Mouse (Mus musculus) heart, postnatal 10 days (tissue): ENCODE data around the gene Ubap1. TPM values are rescaled to one million over a fixed set of nuclear protein-coding genes. Genes with fewer than 3 reads are reported as not detected.

Source experiments
- DNase-seq, 2 experiments: peaks; one replicate each; pipeline ENCODE4 v3.0.0; 2021
- intact Hi-C: fragments of 180-260 bp; cut with DNase I; formaldehyde crosslinking; loops from one replicate; pipeline ENCODE4 v1.15.1; 2025
- total RNA-seq, 2 experiments: library from RNA; stranded (reverse); gene quantifications; 2 replicates each; pipeline ENCODE4 v1.2.3; 2021

Gene Ubap1
- total RNA-seq, 2 experiments from 2014 or later: 38.9 to 43.5 TPM

GRCm38 (mm10) chr4:41352758-41353157 is 4.0 kb downstream of the Ubap1 start:
- intact Hi-C loops: no loop called here
- no peak for DNase-seq

DNA sequence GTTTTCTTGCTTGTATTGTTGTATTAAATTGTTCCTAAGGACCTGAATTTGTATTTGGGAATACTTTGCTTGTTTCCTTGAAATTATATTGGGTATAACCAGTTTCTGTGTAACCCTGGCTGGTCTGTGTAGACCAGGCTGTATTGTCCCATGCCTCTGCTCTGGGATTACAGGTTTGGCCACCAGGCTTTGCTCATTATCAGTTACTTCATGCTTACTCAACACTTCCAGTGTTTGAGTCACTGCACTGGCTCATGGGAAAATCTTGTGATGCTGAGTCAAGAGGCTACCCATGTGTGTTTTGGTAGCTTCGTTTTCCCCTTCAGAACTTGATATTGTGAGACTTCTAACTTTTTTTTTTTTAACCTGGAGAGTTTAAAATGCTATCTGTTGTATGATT is 4.5 kb downstream of the Ubap1 start:
- no peak for DNase-seq
- intact Hi-C loops: no loop called here

DNA sequence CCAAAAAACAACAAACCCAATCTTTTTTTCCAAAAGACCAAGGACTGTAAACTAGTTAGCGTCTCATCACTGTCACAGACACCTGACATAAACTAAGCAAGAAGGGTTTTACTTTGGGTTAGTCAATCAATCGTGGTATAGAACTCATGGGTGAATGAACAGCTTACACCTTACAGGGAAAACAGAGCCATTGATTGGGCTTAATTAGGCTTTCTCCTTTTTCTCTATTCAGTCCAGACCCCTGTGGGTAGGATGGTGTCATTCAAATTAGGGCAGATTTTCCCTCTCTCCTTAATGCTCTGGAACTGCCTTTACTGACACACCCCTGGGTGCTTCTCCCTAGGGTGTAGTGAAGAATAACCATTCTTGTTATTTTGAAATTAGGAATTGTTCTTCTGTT is 8.4 kb downstream of the Ubap1 start:
- intact Hi-C loops: no loop called here
- no peak for DNase-seq

GRCm38 (mm10) chr4:41358669-41359068 is 9.9 kb downstream of the Ubap1 start:
- intact Hi-C loops: no loop called here
- DNase-seq: no peak

GRCm38 (mm10) chr4:41359358-41359757 is 10.6 kb downstream of the Ubap1 start:
- intact Hi-C loops: no loop called here

DNA sequence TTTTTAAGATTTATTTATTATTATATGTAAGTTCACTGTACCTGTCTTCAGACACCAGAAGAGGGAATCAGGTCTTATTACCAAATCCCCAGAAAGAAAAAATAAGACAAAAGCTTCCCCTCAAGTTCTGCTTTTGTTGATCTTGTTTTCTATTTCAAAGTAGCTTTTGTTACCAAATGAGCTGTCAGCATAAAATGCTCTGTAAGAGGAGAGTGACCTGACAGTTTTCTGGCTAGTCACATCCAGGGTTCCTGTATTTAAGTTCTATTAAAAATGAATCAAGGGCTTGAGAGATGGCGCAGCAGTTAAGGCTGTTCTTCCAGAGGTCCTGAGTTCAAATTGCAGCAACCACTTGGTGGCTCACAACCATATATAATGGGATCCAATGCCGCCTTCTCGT is 12.3 kb downstream of the Ubap1 start:
- intact Hi-C loops: no loop called here
- DNase-seq: no peak

More at GRCm38 (mm10) chr4:41359358-41359757, 10.6 kb downstream of the Ubap1 start:
- no peak for DNase-seq

DNA sequence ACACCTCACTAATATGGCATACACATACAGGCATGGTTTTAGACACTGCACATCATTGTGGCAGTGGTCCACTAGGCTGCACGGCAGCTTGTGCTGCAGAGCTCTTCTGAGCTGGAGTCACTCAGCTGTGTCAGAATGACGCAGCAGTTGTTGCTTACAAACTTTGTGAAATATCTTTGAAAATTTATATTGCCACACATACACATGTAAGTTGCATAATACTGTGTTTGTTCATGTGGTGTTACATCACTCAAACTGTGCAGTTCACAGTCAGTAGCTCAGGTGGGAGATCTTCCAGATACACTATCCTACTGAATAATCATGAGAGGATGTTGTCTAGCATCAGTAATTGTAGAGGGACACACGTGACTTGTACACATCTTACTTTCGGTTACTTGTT is 19.4 kb downstream of the Ubap1 start:
- intact Hi-C loops: no loop called here
- DNase-seq: no peak

- intact Hi-C loops: no loop called here
- no peak for DNase-seq
Observed at GRCm38 (mm10) chr4:41369702-41370437, 21.1 kb downstream of the Ubap1 start.

- no peak for DNase-seq
Observed at GRCm38 (mm10) chr4:41377567-41377966, 28.8 kb downstream of the Ubap1 start.

DNA sequence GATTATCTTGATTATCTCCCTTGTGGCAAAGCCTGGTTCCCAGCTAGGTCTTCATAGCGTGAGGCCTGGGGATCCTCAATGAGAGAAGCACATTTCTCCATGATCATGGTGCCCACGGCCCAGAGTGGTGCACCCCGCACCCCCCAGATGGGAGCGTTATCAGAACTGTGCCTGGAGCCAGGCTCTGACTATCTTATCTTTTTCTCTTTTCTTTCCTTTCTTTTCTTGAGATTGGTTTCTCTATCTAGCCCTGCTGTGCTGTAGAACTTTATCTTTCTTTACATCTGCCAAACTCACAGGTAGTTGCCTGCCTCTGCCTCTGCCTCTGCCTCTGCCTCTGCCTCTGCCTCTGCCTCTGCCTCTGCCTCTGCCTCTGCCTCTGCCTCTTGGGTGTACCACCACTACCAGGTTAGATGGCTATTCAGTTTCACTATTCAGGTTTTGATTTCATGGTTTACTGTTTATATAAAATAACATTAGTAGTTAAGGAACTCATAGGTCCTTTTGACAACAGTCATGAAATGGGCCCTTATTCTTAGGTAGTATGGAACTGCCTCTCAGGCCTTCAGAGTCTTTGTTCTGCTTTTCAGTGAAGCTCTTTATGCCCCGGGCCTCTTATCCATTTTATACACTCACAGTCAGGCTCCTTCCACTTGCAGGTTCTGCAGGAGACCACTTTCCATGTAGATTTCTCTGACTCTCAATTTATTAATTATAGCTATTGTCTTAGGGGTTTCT is 32.6 kb downstream of the Ubap1 start:
- intact Hi-C loops: no loop called here
- no peak for DNase-seq

More at GRCm38 (mm10) chr4:41377567-41377966, 28.8 kb downstream of the Ubap1 start:
- intact Hi-C loops: no loop called here

DNA sequence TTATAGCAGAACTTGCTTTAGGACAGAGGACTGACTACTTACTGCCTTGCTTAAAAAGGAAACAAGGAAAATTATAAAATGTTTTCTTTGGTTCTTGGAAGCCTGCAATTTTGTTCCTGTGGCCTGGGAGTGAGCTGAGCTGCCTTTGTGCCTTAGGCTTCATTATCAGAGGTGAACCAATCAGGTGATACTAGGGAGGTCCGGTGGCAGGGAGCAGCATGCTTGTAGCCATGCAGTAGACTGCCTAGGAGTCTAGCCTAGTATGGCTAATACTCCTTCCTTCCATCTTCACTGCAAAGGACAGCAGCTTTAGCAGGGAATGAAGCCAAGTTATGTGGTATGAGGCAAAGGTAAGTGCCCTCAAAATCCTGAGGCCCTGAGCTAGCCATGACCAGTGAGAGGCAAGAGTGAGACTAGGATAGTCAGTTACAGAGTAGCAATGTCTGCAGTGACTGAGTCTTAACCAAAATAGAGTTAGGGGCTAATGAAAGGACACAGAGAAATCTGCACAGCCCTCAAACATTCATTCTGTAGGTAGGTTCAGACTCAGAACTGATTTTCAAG is 37.7 kb downstream of the Ubap1 start:
- intact Hi-C loops: loop anchor here (5.0 kb wide), 1 partner anchor 159 kb away; no protein-coding TSS in a partner anchor
- DNase-seq: no peak

DNA sequence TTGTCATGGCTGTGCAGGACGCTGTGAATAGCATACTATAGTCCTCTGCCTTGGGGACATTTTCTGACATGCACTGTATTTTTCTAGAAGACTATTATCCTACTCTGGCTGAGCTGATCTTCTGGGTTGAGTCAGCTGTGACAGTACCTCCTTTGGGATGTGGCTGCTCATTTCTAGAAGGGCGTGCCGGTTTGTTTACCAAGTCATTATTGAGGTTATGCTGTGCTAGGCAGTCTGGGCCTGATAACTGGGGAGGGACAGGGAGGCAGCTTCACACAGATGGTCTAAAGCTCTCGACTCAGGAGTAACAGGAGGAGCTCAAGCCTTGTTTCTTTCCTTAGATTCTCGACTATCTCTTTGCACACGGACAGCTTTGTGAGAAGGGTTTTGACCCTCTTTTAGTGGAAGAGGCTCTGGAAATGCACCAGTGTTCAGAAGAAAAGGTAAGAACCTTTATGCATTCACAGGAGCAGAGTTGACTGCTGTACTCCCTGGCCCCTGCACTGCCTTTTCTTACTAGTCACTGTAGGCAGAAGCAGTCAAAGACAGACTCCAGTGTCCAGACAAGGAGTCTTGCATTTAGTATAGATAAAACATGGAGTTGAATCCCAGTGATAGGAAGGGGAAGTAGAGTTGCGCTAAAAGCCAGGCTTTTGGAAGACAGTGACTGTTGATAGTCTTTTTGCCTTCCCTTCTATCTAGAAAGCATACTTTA is 39.1 kb downstream of the Ubap1 start:
- intact Hi-C loops: loop anchor here (5.0 kb wide), 1 partner anchor 161 kb away; no protein-coding TSS in a partner anchor
- peak; percentile 28 to 35 for DNase-seq

DNA sequence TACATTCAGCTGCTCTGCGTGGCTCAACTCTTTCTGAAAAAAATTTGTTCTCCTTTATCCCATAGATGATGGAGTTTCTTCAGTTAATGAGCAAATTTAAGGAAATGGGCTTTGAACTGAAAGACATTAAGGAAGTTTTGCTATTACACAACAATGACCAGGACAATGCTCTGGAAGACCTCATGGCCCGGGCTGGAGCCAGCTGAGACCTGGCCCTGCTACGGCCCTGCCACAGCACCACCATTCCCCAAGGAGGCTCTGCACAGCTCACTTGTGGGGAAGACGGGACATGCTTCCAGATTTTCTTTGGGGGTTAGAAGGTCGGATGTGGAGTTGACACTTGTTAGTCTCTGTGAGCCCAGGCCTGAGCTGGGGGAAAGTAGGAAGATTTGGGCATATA is 39.8 kb downstream of the Ubap1 start:
- no peak for DNase-seq
- intact Hi-C loops: loop anchor here (5.0 kb wide), 1 partner anchor 161 kb away; no protein-coding TSS in a partner anchor

- DNase-seq: no peak
- intact Hi-C loops: loop anchor here (5.0 kb wide), 1 partner anchor 162 kb away; no protein-coding TSS in a partner anchor
Observed at GRCm38 (mm10) chr4:41389240-41389639, 40.4 kb downstream of the Ubap1 start.

DNA sequence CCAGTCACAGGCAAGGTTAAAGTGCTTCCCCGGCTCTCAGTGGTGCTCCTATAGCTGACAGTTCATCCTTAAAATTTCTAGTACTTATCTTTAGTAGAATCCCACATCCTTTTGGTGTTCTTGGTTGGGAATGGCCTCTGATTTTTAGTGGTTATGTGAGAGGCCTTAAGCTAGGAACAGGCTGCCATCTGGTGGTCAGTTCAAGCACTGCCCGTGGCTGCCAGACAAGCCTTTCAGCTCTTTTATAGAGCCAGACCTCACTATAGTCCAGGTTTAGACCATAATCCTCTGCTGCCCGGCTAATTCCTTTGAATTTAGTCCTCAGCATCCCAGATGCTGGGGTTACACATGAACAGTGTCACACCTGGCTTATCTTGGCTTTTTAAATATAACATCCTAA is 41.3 kb downstream of the Ubap1 start:
- intact Hi-C loops: loop anchor here (2.0 to 5.0 kb wide), 2 partner anchors 73 to 339 kb away; no protein-coding TSS in a partner anchor
- peak; percentile 87 to 91 for DNase-seq

DNA sequence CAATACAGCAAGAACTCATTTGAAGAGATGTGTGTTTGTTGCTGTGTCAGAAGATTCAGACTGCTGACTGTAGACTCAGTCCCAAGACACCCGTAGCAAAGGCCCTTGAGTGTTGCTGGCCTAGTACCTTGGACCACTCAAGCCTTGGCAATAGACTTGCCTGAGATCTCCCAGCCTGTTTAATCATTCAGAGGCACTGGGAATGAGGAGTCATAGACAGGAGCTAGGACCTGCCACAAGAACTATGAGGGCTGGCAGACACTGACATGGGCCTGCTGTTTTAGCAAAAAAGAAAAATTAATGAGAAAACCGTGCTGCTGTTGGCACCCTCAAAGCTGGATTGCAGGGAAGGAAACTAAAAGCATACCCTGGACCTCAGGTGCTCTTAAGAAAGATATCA is 42.2 kb downstream of the Ubap1 start:
- no peak for DNase-seq
- intact Hi-C loops: loop anchor here (2.0 to 5.0 kb wide), 2 partner anchors 74 to 340 kb away; no protein-coding TSS in a partner anchor

DNA sequence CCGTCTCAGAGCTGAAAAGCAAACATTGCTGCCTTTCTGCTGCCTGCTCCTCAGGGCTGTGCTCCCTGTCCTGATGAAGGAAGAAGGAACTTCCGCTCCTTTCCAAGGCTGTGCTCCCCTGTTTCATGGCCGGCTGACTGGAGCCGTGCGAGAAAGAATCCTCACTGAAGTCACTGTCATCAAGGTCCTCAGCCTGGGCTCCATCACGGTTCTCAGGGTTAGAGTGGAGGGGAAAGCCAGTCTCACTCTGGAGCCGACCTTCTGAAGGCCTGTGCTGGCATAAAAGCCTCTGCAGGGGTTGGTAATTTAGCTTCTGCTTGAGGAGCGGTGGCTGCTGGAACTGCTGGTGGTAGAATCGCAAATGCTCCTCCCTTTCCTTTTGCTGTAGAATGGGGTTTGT is 45.9 kb downstream of the Ubap1 start:
- no peak for DNase-seq
- intact Hi-C loops: loop anchor here (5.0 kb wide), 1 partner anchor 77 kb away; no protein-coding TSS in a partner anchor

DNA sequence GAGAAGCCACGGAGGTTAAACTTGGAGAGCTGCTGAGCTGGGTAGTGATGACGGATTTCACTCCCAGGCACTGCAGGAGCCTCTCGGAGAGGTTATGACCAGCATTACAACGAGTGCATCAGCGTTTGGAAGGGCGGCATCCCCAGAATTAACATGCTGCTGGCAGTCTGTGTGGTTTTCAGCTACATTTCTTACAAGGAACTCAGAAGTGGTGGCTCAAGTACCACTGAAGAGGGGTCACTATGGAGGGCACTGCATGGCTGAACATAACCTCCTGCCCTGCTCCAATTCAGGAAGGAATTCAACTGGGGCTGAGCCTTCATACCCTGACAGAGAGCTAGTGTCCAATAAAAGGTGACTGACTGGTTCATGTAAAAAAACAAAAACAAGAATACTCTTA is 49.6 kb downstream of the Ubap1 start:
- no peak for DNase-seq
- intact Hi-C loops: no loop called here

DNA sequence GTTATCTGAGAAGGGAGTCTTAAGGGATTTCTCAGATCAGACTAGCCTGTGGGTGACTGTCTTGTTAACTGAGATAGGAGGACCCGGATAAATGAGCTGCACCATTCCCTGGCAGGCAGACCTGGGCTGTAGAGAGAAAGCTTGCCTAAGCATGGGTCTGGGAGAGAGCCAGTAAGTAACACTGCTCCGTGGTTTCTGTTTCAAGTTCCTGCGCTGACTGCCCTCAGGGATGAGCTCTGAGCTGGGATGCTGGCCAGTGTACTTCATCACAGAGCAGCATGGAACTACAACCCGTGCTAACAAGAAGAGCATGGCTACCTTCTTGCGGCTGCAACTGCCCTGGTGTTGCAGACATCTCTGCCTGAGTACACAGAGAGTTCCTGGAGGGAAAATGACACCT is 51.1 kb downstream of the Ubap1 start:
- intact Hi-C loops: no loop called here
- DNase-seq: peak; percentile 24 to 29

- intact Hi-C loops: no loop called here
- no peak for DNase-seq
Observed at GRCm38 (mm10) chr4:41401167-41401566, 52.4 kb downstream of the Ubap1 start.

DNA sequence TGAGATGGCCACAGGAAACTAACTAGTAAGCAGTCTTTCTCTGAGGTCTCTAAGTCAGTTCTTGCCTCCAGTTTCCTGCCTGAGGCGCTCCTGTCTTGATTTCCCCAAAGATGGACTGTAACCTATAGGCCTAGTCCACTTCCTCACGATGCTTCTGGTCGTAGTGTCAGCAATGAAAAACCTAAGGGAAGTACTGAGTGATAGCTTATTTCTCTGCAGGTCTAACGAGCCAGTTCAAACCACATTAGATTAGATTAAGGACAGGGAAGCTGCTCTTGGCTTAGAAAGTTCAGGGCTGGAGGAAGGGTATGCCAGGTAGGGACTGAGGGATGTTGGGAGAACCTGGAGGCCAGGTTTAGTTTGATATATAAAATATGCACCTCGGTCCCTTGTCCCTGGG is 52.8 kb downstream of the Ubap1 start:
- DNase-seq: no peak
- intact Hi-C loops: no loop called here
